Mouse (Mus musculus) left cerebral cortex, adult 18-20 months (tissue): Measurements from ENCODE around the gene Gm28047. TPM values are rescaled to one million over a fixed set of nuclear protein-coding genes. Genes with fewer than 3 reads are reported as not detected.

Source experiments
- DNase-seq, 2 experiments: peaks; one replicate each; pipeline ENCODE4 v3.0.0; 2021 to 2022; ENCODE audit warnings: low spot score in 2 of 2, mixed read lengths in 1 of 2
- total RNA-seq, 2 experiments: library from RNA; stranded (reverse); gene quantifications; 2 replicates each; pipeline ENCODE4 v1.2.3; 2021

Gene Gm28047
- total RNA-seq, 2 experiments from 2014 or later, result not detected

DNA sequence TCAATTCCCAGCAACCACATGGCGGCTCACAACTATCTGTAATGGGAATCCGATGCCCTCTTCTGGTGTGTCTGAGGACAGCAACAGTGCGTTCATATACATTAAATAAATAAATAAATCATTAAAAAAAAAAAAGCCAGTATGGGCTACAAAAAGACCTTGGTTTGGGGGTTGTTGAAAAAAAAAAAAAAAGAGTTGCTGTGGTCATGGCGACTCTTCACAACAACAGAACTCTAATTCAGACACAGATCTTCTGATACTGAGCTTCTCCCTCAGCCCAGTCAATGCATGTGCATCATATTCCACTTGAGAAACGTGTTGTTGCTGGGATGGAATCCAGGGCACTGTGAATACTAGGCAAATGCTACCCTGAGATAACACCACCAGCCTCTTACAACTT, 72.3 kb downstream of the Gm28047 start:
- DNase-seq, result no peak

DNA sequence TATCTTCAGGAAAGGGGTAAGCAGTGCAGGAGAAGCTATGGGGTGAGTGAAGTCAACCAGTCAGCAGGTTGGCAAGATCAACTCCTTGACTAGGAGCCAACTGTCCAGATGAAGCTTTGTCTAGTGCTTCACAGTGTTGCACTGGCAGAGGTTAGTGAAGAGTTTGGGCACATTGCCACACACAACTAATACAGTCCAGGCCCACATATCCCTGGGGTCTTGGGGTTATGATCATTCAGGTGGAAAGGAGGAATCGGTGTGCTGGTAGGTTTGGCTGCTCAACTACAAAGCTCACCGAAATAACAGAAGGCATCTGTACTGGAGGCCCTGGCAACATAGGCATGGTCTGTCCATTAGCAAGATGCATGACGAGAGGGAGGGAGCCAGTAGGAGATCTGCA, 77.4 kb downstream of the Gm28047 start:
- no peak for DNase-seq

GRCm38 (mm10) chr15:102546677-102547427, 78.0 kb downstream of the Gm28047 start:
- DNase-seq, result peak; percentile 90 to 92

- no peak for DNase-seq
Measured at GRCm38 (mm10) chr15:102546246-102546645, 78.6 kb downstream of the Gm28047 start.

GRCm38 (mm10) chr15:102544801-102545200, 80.1 kb downstream of the Gm28047 start:
- DNase-seq, result no peak

- no peak for DNase-seq
Measured at GRCm38 (mm10) chr15:102533926-102534325, 90.9 kb downstream of the Gm28047 start.

- DNase-seq, result no peak
Measured at GRCm38 (mm10) chr15:102532106-102532900, 92.6 kb downstream of the Gm28047 start.

DNA sequence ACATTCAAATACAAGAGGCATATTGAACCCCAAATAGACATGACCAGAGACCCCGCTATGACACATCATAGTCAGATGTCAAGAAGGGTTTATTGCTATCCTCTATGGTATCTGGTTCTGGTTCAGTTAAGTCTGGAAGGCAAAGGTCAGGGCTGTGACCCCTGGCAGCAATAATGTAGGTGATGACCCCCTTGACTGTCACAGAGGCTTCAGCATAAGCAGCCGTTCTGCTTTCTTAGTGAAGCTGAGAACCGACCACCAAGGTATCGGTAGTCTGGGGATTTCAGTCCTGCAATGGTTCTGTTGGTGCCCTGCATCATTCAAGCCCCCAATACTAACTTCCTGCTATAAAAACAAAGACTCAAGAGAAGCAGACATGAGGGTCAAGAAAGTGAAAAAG, 93.3 kb downstream of the Gm28047 start:
- DNase-seq, result no peak

DNA sequence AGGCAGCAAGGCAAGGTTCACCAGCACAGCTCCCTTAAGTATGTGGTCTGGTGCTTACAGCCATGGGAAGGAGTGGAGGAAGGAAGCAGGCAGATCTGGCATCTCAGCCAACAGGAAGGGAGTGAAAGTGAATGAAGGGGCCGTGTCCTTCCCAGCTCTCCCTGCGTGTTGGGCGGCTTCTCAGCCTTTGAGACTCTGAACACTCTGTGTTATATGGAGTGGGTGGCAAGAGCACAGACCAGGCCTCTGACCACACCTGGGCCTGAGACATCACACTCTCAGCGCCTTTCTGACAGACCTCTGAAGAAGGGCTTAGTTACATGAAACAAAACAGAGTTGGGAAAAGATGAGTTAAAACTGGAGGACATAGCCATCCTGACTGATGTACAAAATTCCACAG, 94.3 kb downstream of the Gm28047 start:
- no peak for DNase-seq

DNA sequence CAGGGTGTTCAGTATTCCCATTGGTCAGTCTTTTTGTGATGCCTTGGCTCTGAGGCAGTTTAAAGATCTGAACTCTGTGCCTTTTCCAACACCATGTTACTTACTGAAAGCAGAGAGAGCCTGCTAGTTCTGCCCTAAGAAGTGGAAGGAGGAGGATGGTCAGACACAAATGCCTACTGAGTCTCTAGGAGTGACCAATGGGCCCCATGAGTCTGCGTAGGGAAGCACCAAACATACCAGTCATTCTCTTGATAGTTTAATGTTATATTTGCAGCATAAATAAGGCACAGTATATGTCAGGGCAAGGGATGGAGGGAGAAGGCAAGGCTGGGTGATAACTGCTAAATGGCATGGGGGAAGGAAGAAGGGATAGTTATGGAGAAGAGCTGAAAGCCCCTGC, 96.5 kb downstream of the Gm28047 start:
- DNase-seq, result no peak

DNA sequence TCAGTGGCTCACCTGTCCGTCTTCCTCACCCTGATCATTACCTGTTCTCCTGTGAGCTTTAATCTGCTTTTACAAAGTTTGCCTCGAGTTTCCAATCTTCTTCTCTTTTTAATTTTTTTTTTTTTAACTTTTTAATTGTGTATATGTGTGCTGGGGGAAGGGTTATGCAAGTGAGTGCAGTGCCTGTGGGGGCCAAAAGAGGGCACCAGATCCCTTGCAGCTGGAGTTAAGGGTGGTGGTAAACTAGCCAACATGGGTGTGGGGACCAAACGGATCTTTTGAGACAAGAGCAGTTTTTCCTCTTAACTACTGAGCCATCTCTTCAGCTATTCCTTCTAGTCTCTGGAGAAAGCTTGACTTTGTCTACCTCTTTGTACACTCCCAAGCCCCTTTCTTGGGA, 96.9 kb downstream of the Gm28047 start:
- no peak for DNase-seq

GRCm38 (mm10) chr15:102526111-102527002, 98.5 kb downstream of the Gm28047 start:
- DNase-seq, result no peak

GRCm38 (mm10) chr15:102524892-102525485, 99.9 kb downstream of the Gm28047 start, which contains the start of gene Npff:
Gene Npff (minus strand): TSS chr15:102524942.
- DNase-seq, result peak; percentile 80 to 83

DNA sequence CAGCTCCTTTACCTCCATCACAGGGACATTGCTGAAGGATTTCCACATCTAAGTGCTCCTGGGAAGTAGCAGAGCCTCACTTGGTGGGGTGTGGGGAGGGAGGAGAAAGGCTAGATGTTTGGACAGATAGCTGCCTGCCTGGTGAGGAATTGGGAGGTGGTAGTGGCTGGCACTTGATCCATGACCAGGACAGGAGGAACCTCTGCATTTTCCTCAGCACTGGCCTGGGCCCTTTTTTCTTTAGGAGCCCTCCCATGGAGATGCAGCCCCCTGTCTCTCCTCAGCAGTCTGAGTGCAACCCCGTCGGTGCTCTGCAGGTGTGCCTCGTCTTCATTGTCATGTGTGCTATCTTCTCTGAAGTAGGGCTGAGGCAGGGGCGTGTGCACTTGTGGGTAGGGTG, 103.4 kb downstream of the Gm28047 start:
- DNase-seq, result no peak

DNA sequence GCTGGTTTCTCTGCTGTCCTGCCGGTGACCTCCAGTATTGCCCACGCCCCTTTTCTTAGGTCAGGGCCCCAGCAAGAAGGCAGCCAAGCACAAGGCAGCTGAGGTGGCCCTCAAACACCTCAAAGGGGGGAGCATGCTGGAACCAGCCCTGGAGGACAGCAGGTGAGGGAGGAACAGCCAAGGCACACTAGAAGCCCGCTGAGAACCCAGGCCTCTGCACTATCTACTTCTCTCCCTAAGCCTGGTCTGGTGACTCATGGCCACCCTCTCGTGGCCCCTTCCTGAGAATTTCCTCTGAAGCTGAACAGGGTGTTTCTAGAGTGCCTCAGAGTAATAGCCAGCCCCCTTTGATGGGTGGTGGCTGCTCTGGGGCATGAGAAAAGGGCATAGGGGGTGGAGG, 104.5 kb downstream of the Gm28047 start:
- DNase-seq, result no peak

- DNase-seq, result no peak
Measured at GRCm38 (mm10) chr15:102519211-102520141, 105.4 kb downstream of the Gm28047 start.

GRCm38 (mm10) chr15:102518859-102519201, 106.0 kb downstream of the Gm28047 start:
- no peak for DNase-seq

DNA sequence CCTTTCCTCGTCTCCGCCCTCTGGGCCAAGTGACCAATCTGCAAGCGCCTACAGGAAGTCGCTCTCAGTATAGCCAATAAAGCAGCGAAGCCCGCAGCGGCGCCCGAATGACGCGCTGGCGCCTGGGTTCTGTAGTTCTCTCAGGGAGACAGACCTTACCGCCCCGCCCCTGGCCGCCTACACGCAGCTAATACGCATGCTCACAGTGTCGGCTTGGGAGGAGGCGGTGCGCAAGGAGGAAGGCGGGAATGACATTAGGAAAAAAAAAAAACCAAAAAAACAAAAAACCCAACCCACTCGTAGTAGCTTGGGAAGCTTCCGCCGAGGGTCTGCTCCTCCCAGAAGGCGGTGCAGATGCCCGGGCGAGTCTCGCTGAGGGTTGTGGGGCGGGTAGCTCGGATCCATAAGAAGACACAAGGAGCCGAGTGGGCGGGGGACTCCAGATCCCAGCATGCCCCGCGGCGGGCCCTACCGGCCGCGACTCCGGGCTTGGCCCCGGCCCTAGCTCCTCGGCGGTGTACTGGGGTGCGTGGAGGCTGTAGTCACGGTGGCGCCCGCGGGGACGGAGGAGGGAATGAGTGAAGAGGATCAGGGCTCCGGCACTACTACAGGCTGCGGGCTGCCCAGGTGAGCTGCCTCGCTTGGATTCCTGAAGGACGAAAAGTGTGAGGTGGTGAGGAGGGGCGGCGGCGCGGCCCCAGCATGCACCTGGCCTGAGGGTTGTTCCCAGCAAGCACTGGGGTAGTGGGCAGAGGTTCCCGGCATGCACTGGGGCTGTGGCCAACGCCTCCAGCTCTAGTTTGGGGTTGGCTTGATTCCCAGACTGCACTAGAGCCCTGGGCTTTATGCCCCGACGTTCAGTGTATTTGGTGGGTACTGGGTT, 106.7 kb downstream of the Gm28047 start, which contains the start of gene Tarbp2:
TSS of gene Tarbp2 (plus strand) at position 217 of the 883 bp plus-strand sequence.
- peak; percentile 99 to 100 for DNase-seq

DNA sequence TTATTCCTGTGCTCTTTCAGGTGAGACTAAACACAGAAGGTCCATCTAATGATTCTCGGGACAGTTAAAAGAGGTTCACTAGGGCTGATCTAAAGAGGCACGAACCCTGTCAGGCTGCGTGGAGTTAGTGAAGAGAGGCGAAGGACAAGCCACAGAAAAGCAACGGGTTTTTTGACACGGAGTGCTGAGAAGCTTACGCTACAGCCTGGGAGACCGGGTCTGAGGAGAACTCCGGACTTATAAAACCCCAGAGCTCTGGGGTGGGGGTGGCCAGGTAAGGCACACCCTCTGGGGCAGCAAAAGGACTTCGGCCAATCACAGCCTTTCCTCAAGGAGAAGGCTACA, 107.3 kb downstream of the Gm28047 start:
- no peak for DNase-seq
